Mouse (Mus musculus): ENCODE measurements around the gene Dlgap4. TPM values are rescaled to one million over a fixed set of nuclear protein-coding genes. Genes with fewer than 3 reads are reported as not detected.

Dlgap4 gene
- polyA plus RNA-seq, 1 experiment, result 72.1 TPM

DNA sequence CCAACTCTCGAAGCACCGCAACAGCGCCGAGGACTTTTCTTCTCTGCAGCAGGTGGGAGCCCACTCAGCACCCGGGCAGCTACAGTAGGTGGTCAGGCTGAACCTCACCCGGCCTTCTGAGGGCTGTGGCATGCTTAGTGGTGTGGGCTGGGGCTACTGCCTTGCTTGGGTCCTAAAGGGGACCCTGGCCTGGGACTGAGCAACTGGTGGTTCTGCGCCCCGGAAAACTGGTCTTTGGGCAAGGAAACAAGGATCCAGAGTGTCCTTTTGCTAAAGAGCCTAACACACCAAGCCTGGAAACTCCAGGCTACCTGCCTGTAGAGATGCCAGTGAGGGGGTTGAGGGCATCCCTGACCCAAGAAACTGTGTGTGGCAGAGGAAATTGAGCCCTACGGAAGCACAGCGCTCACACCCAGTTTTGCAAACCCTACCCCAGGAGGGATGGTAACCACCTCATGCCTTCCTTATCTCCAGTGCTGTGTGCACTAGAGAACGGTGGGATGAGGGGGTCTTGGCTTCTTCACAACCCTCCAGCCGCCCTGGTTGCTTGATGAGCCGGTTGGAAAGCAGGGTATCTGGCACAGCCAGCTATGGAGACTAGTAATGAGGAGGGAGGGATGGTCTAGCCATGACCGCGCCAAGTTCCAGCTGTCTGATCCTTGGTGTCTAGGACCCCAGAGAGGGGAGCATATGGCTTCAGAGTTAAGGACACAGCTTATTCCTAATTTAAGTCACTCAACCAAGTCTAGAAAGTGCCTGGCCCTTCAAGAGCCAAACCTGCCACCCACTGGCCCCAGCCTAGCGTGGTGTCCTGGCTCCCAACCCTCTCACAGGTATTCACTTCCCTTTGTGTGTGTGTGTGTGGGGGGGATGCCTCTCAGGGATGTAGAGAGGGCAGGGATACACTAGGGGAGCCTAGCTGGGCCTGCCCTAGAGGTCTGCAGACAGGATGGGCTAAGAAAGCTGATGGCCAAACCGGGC, 162.2 kb downstream of the Dlgap4 start:
- no peak overlapping the region for H3K27ac ChIP-seq (ENCODE audit: insufficient read depth, low read depth, low read length)
- H3K4me3 ChIP-seq (ENCODE audit: insufficient read depth, low read length), result no peak overlapping the region
- no peaks in the 10 kb centered on the region for H3K4me1 ChIP-seq (ENCODE audit: control insufficient read depth, insufficient read depth, low read length)
- TF ChIP-seq CTCF (IDR thresholded peaks at IDR 0.05; ENCODE audit: low read depth, low read length) (no peak), POLR2A (IDR thresholded peaks at IDR 0.05; ENCODE audit: borderline replicate concordance, low read depth, low read length) (no peak)

DNA sequence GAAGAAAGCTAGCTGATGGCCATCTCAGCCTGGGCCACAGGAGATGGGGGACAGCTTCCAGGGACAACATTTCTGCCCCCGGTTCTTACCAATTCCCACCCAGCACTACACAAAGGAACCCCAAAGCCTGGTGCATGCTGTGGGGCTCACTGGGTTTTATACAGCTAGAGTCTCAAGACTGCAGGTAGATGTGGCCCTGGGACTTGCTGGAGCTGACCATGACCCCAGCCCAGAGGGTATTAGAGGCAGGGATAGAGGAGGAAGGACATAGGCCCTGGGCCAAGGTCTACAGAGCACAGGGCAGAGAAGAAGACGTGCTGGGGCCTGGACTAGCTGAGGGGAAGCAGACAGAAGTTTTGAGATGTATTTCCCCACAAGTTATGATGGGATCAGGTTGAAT, 163.4 kb downstream of the Dlgap4 start:
- Histone ChIP-seq H3K4me1 (ENCODE audit: control insufficient read depth, insufficient read depth, low read length) (no peaks in the 10 kb centered on the region), H3K4me3 (ENCODE audit: insufficient read depth, low read length) (no peak overlapping the region), H3K27ac (ENCODE audit: insufficient read depth, low read depth, low read length) (no peak overlapping the region)
- TF ChIP-seq POLR2A (IDR thresholded peaks at IDR 0.05; ENCODE audit: borderline replicate concordance, low read depth, low read length) (no peak), CTCF (IDR thresholded peaks at IDR 0.05; ENCODE audit: low read depth, low read length) (no peak)

DNA sequence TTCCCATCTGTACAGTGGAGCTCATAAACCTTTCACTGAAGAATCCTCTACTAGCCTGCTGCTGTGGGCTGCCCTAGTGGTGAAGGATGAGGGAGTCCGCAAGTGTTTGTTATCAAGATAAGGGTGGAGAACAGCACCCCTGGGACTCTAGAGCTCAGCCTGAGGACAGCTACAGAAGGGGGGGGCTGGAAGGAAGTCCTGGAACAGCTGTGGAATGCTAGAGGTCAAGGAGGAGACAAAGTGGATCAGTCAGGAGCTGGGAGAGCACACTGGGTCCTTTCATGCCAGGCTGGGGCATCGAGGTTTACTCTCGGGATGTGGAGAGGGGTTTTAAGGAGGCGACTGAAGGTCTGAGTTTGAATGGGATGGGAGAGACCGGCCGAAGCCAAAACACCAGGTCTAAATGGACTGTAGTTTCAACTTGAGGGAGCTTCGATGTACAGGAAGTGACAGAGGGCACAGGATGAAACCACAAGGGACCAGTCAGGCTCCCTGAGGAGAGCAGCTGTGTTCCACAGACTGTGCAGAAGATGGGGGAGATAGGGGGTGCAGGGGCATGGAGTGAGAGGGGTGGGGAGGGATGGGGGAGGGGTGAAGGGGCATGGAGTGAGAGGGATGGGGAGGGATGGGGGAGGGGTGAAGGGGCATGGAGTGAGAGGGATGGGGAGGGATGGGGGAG, 164.0 kb downstream of the Dlgap4 start:
- no peaks in the 10 kb centered on the region for H3K4me1 ChIP-seq (ENCODE audit: control insufficient read depth, insufficient read depth, low read length)
- no peak for TF ChIP-seq CTCF (IDR thresholded peaks at IDR 0.05; ENCODE audit: low read depth, low read length)
- no peak for TF ChIP-seq POLR2A (IDR thresholded peaks at IDR 0.05; ENCODE audit: borderline replicate concordance, low read depth, low read length)
- H3K27ac ChIP-seq (ENCODE audit: insufficient read depth, low read depth, low read length), result no peak overlapping the region
- no peak overlapping the region for H3K4me3 ChIP-seq (ENCODE audit: insufficient read depth, low read length)

DNA sequence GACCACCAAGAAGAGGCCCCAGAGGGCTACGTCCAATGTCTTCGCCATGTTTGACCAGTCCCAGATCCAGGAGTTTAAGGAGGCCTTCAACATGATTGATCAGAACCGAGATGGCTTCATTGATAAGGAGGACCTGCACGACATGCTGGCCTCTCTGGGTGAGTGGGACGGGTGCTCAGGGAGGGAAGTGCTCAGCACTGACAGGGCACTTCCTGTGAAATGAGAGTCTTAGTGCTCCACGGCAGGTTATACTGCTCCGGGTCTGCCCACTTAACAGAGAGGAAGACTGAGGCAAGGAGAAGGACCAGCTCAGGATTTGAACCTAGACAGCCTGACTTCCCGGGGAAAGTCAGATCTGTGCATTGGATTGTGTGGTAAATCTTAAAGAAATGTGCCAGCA, 165.1 kb downstream of the Dlgap4 start:
- TF ChIP-seq POLR2A (IDR thresholded peaks at IDR 0.05; ENCODE audit: borderline replicate concordance, low read depth, low read length) (no peak), CTCF (IDR thresholded peaks at IDR 0.05; ENCODE audit: low read depth, low read length) (no peak)
- no peak overlapping the region for H3K4me3 ChIP-seq (ENCODE audit: insufficient read depth, low read length)
- no peaks in the 10 kb centered on the region for H3K4me1 ChIP-seq (ENCODE audit: control insufficient read depth, insufficient read depth, low read length)

DNA sequence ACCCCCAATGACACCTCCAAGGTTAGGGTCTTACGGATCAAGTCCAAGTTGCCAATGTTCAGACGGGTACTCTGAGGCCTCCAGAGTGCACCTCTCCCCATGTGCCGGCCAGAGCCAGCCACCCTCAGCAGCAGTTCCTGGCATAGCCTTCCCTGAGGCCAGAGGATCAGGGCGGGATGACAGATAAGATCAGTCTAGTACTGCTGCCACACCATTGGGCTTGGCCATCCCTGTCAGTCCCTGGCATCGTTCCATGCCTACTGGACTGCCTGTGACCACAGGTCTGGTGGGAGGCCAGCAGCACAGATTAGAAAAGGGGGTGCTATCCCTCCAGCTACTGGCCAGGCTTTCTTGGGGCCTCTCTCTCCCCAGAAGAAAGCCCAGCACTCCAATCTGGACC, 165.5 kb downstream of the Dlgap4 start:
- TF ChIP-seq POLR2A (IDR thresholded peaks at IDR 0.05; ENCODE audit: borderline replicate concordance, low read depth, low read length), result no peak
- no peak for TF ChIP-seq CTCF (IDR thresholded peaks at IDR 0.05; ENCODE audit: low read depth, low read length)
- no peaks in the 10 kb centered on the region for H3K4me1 ChIP-seq (ENCODE audit: control insufficient read depth, insufficient read depth, low read length)
- H3K4me3 ChIP-seq (ENCODE audit: insufficient read depth, low read length), result no peak overlapping the region
- H3K27ac ChIP-seq (ENCODE audit: insufficient read depth, low read depth, low read length), result no peak overlapping the region

More for the DNA sequence above, 165.1 kb downstream of the Dlgap4 start:
- H3K27ac ChIP-seq (ENCODE audit: insufficient read depth, low read depth, low read length), result no peak overlapping the region

DNA sequence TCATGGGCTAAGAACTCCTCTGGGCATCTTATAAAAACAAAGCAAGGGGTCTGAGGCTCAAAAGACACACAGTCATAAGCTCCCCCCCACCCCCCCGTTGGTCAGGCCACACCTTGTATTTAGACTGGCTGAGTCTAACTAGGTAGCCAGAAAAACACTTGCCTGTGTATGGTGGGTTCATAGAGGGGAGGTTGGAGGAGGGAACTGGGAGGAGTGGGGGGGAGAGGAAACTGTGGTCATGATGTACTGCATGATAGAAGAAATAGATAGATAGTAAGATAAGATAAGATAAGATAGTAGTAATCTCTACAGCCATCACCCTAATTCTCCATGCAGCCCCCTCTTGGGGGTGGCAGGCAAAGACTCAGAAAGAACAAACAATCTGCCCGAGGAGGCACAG, 166.0 kb downstream of the Dlgap4 start:
- no peak overlapping the region for H3K4me3 ChIP-seq (ENCODE audit: insufficient read depth, low read length)
- no peak overlapping the region for H3K27ac ChIP-seq (ENCODE audit: insufficient read depth, low read depth, low read length)
- H3K4me1 ChIP-seq (ENCODE audit: control insufficient read depth, insufficient read depth, low read length), result no peaks in the 10 kb centered on the region
- no peak for TF ChIP-seq CTCF (IDR thresholded peaks at IDR 0.05; ENCODE audit: low read depth, low read length)
- no peak for TF ChIP-seq POLR2A (IDR thresholded peaks at IDR 0.05; ENCODE audit: borderline replicate concordance, low read depth, low read length)

DNA sequence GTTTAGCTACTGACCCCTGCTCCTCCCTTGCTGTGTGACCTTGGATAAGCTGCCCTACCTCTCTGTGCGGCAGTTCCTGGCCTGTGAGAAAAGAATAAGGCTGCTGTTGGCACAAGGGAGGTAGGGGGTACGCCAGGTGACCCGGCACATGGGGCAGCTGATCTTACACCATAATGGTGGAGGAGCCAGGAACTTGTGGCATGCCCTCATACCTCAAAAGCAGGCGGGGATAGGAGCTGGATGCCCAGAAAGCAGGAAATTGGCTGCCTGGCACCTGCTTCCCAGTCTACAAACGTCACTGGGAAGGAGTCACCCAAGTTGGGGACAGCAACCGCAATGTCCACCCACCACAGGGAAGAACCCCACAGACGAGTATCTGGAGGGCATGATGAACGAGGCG, 166.6 kb downstream of the Dlgap4 start:
- H3K27ac ChIP-seq (ENCODE audit: insufficient read depth, low read depth, low read length), result no peak overlapping the region
- H3K4me1 ChIP-seq (ENCODE audit: control insufficient read depth, insufficient read depth, low read length), result no peaks in the 10 kb centered on the region

DNA sequence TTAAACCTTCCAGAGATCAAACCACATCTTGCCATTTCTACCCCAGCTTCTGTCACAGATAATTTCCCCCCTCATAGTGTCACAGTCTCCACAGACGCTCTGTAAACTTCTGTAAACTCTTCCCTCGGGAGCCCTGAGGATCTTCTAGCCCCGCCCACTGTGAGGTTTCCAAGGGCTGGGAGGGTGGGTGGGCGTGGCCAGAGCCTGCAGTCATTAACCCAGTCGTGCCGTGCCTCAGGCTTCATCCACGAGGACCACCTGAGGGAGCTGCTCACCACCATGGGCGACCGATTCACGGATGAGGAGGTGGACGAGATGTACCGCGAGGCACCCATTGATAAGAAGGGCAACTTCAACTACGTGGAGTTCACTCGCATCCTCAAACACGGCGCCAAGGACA, 167.2 kb downstream of the Dlgap4 start:
- Histone ChIP-seq H3K4me1 (ENCODE audit: control insufficient read depth, insufficient read depth, low read length) (no peaks in the 10 kb centered on the region), H3K4me3 (ENCODE audit: insufficient read depth, low read length) (no peak overlapping the region), H3K27ac (ENCODE audit: insufficient read depth, low read depth, low read length) (no peak overlapping the region)
- TF ChIP-seq POLR2A (IDR thresholded peaks at IDR 0.05; ENCODE audit: borderline replicate concordance, low read depth, low read length), result no peak
- no peak for TF ChIP-seq CTCF (IDR thresholded peaks at IDR 0.05; ENCODE audit: low read depth, low read length)

More for the DNA sequence above, 166.6 kb downstream of the Dlgap4 start:
- no peak for TF ChIP-seq POLR2A (IDR thresholded peaks at IDR 0.05; ENCODE audit: borderline replicate concordance, low read depth, low read length)
- H3K4me3 ChIP-seq (ENCODE audit: insufficient read depth, low read length), result no peak overlapping the region

DNA sequence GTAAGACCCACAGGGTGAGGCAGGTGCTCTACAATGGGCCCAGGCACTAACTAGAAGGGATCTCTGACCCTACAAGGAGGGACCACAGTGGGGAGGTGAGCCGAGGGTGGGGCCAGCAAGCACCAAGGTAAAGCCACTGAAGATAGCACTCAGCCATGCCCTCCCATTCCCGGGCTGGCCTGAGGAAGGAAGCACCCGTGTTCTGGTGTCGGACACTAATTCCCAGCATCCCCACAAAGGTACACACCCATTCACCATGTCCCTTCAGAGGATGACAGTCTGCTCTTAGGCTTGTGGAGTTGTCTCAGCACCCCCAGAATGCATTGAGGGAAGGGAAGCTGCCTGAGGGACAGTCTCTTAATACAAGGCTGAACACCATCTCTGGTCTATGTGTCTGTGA, 167.8 kb downstream of the Dlgap4 start:
- H3K27ac ChIP-seq (ENCODE audit: insufficient read depth, low read depth, low read length), result no peak overlapping the region
- no peak for TF ChIP-seq POLR2A (IDR thresholded peaks at IDR 0.05; ENCODE audit: borderline replicate concordance, low read depth, low read length)
- no peak for TF ChIP-seq CTCF (IDR thresholded peaks at IDR 0.05; ENCODE audit: low read depth, low read length)
- no peak overlapping the region for H3K4me3 ChIP-seq (ENCODE audit: insufficient read depth, low read length)
- H3K4me1 ChIP-seq (ENCODE audit: control insufficient read depth, insufficient read depth, low read length), result no peaks in the 10 kb centered on the region
